Mouse (Mus musculus) liver, embryonic 16.5 days (tissue): ENCODE data around the gene Fam178b. TPM values are rescaled to one million over a fixed set of nuclear protein-coding genes. Genes with fewer than 3 reads are reported as not detected.

ENCODE experiments used
- ATAC-seq: fragments of 200-750 bp; cut with Nextera tagmentation; 2 replicates; pipeline ENCODE4 v1.8.0; 2017; ENCODE audit warnings: low read depth, mild to moderate bottlenecking, moderate number of reproducible peaks, moderate library complexity
- H3K27ac ChIP-seq: fragments of 300-500 bp; sonication (generic); 2 replicates; pipeline ENCODE4 v1.5.1; 2014; ENCODE audit warnings: mild to moderate bottlenecking, low read length
- H3K27me3 ChIP-seq: fragments of 300-500 bp; sonication (generic); 2 replicates; pipeline ENCODE4 v1.6.1; 2014; ENCODE audit warnings: low read depth, low read length, mixed read lengths; ENCODE audit not compliant: control insufficient read depth, insufficient read depth
- H3K36me3 ChIP-seq: fragments of 300-500 bp; sonication (generic); 2 replicates; pipeline ENCODE4 v1.6.1; 2014; ENCODE audit warnings: mild to moderate bottlenecking; ENCODE audit not compliant: control insufficient read depth, insufficient read depth
- H3K4me1 ChIP-seq: fragments of 300-500 bp; sonication (generic); 2 replicates; pipeline ENCODE4 v1.6.1; 2014; ENCODE audit warnings: low read depth, low read length, mixed read lengths; ENCODE audit not compliant: control insufficient read depth
- H3K4me2 ChIP-seq: fragments of 300-500 bp; sonication (generic); 2 replicates; pipeline ENCODE4 v1.6.1; 2014; ENCODE audit warnings: low read depth, low read length, mixed read lengths
- H3K4me3 ChIP-seq: fragments of 300-500 bp; sonication (generic); 2 replicates; pipeline ENCODE4 v1.5.1; 2014; ENCODE audit warnings: low read depth, mild to moderate bottlenecking, low read length
- H3K9ac ChIP-seq: fragments of 300-500 bp; sonication (generic); 2 replicates; pipeline ENCODE4 v1.6.1; 2014; ENCODE audit warnings: low read depth, low read length
- H3K9me3 ChIP-seq: fragments of 300-500 bp; sonication (generic); replicated peaks from 2 replicates; pipeline ENCODE4 v1.6.1; 2016; ENCODE audit warnings: low read length; ENCODE audit not compliant: control insufficient read depth
- WGBS: fragments of 180-500 bp; shearing (Covaris S2); extraction: QIAGEN DNeasy Blood & Tissue Kit; methylation state at CpG from one replicate; pipeline ENCODE4 v1.1.7; 2014; ENCODE audit not compliant: insufficient replicate concordance; 5-methylcytosine and 5-hydroxymethylcytosine counted together
- polyA plus RNA-seq: library from polyadenylated mRNA; unstranded; fragments of >200 nt; fragmentation: Nextera tagmentation; extraction: Ambion mirVana; gene quantifications from 2 replicates; pipeline ENCODE4 v1.2.1, GENCODE M21; 2015

The Fam178b gene
- polyA plus RNA-seq, 1 experiment from 2014 or later: 0.14 TPM

- 54% methylated on average over 2 of the region's 2 CpGs for WGBS
- Histone ChIP-seq H3K4me3 (no peak overlapping the region), H3K4me1 (peaks cover 4% of the 10 kb centered on the region), H3K36me3 (no peaks in the 10 kb centered on the region), H3K27ac (no peak overlapping the region), H3K9ac (no peak overlapping the region), H3K9me3 (no peaks in the 10 kb centered on the region), H3K4me2 (no peak overlapping the region), H3K27me3 (no peaks in the 10 kb centered on the region)
- 0 out of 2 replicates have a peak, but pooled peaks have one; percentile 35 for ATAC-seq
These were observed 47.0 kb downstream of the Fam178b start for GRCm38 (mm10) chr1:36635826-36636485.

GRCm38 (mm10) chr1:36634940-36635339 is 48.0 kb downstream of the Fam178b start:
- H3K9ac ChIP-seq: no peak overlapping the region
- H3K27ac ChIP-seq: no peak overlapping the region
- H3K9me3 ChIP-seq: no peaks in the 10 kb centered on the region
- 18% methylated on average over 5 of the region's 5 CpGs for WGBS
- H3K4me2 ChIP-seq: no peak overlapping the region
- H3K4me3 ChIP-seq: no peak overlapping the region
- H3K27me3 ChIP-seq: no peaks in the 10 kb centered on the region
- peaks cover 4% of the 10 kb centered on the region for H3K4me1 ChIP-seq
- H3K36me3 ChIP-seq: no peaks in the 10 kb centered on the region
- no peak; the same call in 1 of the 2 replicates for ATAC-seq

GRCm38 (mm10) chr1:36633920-36634319 is 49.1 kb downstream of the Fam178b start:
- peaks cover 4% of the 10 kb centered on the region for H3K4me1 ChIP-seq
- H3K9me3 ChIP-seq: no peaks in the 10 kb centered on the region
- 54% methylated on average over 5 of the region's 5 CpGs for WGBS
- H3K27me3 ChIP-seq: no peaks in the 10 kb centered on the region
- H3K4me2 ChIP-seq: no peak overlapping the region
- ATAC-seq: no peak
- no peak overlapping the region for H3K27ac ChIP-seq
- no peaks in the 10 kb centered on the region for H3K36me3 ChIP-seq
- H3K4me3 ChIP-seq: no peak overlapping the region
- no peak overlapping the region for H3K9ac ChIP-seq

GRCm38 (mm10) chr1:36632846-36633245 is 50.1 kb downstream of the Fam178b start:
- Histone ChIP-seq H3K4me1 (peaks cover 4% of the 10 kb centered on the region), H3K9ac (no peak overlapping the region), H3K4me2 (no peak overlapping the region), H3K9me3 (no peaks in the 10 kb centered on the region), H3K27me3 (no peaks in the 10 kb centered on the region), H3K27ac (no peak overlapping the region), H3K36me3 (no peaks in the 10 kb centered on the region), H3K4me3 (no peak overlapping the region)
- WGBS: 64% methylated on average over 1 of the region's 1 CpGs
- ATAC-seq: no peak

GRCm38 (mm10) chr1:36632090-36632489 is 50.9 kb downstream of the Fam178b start:
- H3K4me2 ChIP-seq: no peak overlapping the region
- no peak overlapping the region for H3K9ac ChIP-seq
- ATAC-seq: no peak
- H3K27me3 ChIP-seq: no peaks in the 10 kb centered on the region
- no peaks in the 10 kb centered on the region for H3K9me3 ChIP-seq
- peaks cover 4% of the 10 kb centered on the region for H3K4me1 ChIP-seq
- no peak overlapping the region for H3K27ac ChIP-seq
- no peak overlapping the region for H3K4me3 ChIP-seq
- H3K36me3 ChIP-seq: no peaks in the 10 kb centered on the region
- WGBS: 70% methylated on average over 4 of the region's 4 CpGs

GRCm38 (mm10) chr1:36631391-36631790 is 51.6 kb downstream of the Fam178b start:
- H3K9me3 ChIP-seq: no peaks in the 10 kb centered on the region
- no peak overlapping the region for H3K4me2 ChIP-seq
- no peaks in the 10 kb centered on the region; the same call in none of the 2 replicates for H3K4me1 ChIP-seq
- ATAC-seq: no peak
- 58% methylated on average over 4 of the region's 4 CpGs for WGBS
- no peak overlapping the region for H3K4me3 ChIP-seq
- H3K9ac ChIP-seq: no peak overlapping the region
- H3K27ac ChIP-seq: no peak overlapping the region
- no peaks in the 10 kb centered on the region for H3K36me3 ChIP-seq
- no peaks in the 10 kb centered on the region for H3K27me3 ChIP-seq

GRCm38 (mm10) chr1:36630053-36630739 is 52.8 kb downstream of the Fam178b start:
- ATAC-seq: no peak
- no peak overlapping the region for H3K4me2 ChIP-seq
- H3K27me3 ChIP-seq: no peaks in the 10 kb centered on the region
- H3K4me3 ChIP-seq: no peak overlapping the region
- no peaks in the 10 kb centered on the region for H3K36me3 ChIP-seq
- no peak overlapping the region for H3K27ac ChIP-seq
- no peaks in the 10 kb centered on the region for H3K4me1 ChIP-seq
- H3K9me3 ChIP-seq: no peaks in the 10 kb centered on the region
- 35% methylated on average over 3 of the region's 3 CpGs for WGBS
- no peak overlapping the region for H3K9ac ChIP-seq

GRCm38 (mm10) chr1:36628585-36628984 is 54.4 kb downstream of the Fam178b start:
- Histone ChIP-seq H3K4me2 (no peak overlapping the region), H3K9me3 (no peaks in the 10 kb centered on the region), H3K27ac (no peak overlapping the region), H3K9ac (no peak overlapping the region), H3K36me3 (no peaks in the 10 kb centered on the region), H3K27me3 (no peaks in the 10 kb centered on the region), H3K4me3 (no peak overlapping the region), H3K4me1 (no peaks in the 10 kb centered on the region)
- ATAC-seq: no peak
- WGBS: 49% methylated on average over 8 of the region's 8 CpGs

GRCm38 (mm10) chr1:36625442-36625841 is 57.5 kb downstream of the Fam178b start:
- 52% methylated on average over 5 of the region's 5 CpGs for WGBS
- H3K4me1 ChIP-seq: no peaks in the 10 kb centered on the region

More at GRCm38 (mm10) chr1:36625442-36625841, 57.5 kb downstream of the Fam178b start:
- ATAC-seq: no peak
- Histone ChIP-seq H3K36me3 (no peaks in the 10 kb centered on the region), H3K9me3 (no peaks in the 10 kb centered on the region), H3K27ac (no peak overlapping the region), H3K9ac (no peak overlapping the region), H3K27me3 (no peaks in the 10 kb centered on the region), H3K4me2 (no peak overlapping the region), H3K4me3 (no peak overlapping the region)
